Mouse (Mus musculus): Measurements from ENCODE around the gene Jsrp1. TPM values are rescaled to one million over a fixed set of nuclear protein-coding genes. Genes with fewer than 3 reads are reported as not detected.

Gene Jsrp1
- polyA plus RNA-seq, 1 experiment from 2014 or later = 1.2 TPM

- Histone ChIP-seq H3K36me3 (peaks cover 68% of the 10 kb centered on the region), H3K4me1 (replicated peaks) (peaks cover 8% of the 10 kb centered on the region; the same call in 1 of the 2 replicates), H3K4me3 (replicated peaks) (no peak overlapping the region), H3K9me3 (no peaks in the 10 kb centered on the region), H3K4me2 (replicated peaks) (no peak overlapping the region), H3K27ac (no peak overlapping the region), H3K9ac (no peak overlapping the region), H3K27me3 (replicated peaks) (no peaks in the 10 kb centered on the region)
- ATAC-seq = no peak
- WGBS = 87% methylated on average over 6 of the region's 6 CpGs
Observed at GRCm38 (mm10) chr10:80776358-80776869, 36.9 kb downstream of the Jsrp1 start.

GRCm38 (mm10) chr10:80775731-80776130, 37.6 kb downstream of the Jsrp1 start:
- no peak for ATAC-seq
- Histone ChIP-seq H3K4me1 (replicated peaks) (peaks cover 8% of the 10 kb centered on the region; the same call in 1 of the 2 replicates), H3K4me2 (replicated peaks) (no peak overlapping the region), H3K4me3 (replicated peaks) (no peak overlapping the region), H3K36me3 (peaks cover 75% of the 10 kb centered on the region), H3K9ac (no peak overlapping the region), H3K27ac (no peak overlapping the region), H3K9me3 (no peaks in the 10 kb centered on the region), H3K27me3 (replicated peaks) (no peaks in the 10 kb centered on the region)
- WGBS = 92% methylated on average over 4 of the region's 4 CpGs

- Histone ChIP-seq H3K4me3 (replicated peaks) (no peak overlapping the region), H3K27me3 (replicated peaks) (no peaks in the 10 kb centered on the region), H3K9ac (no peak overlapping the region), H3K4me2 (replicated peaks) (no peak overlapping the region), H3K36me3 (peaks cover 80% of the 10 kb centered on the region), H3K4me1 (replicated peaks) (peaks cover 8% of the 10 kb centered on the region; the same call in 1 of the 2 replicates), H3K27ac (no peak overlapping the region), H3K9me3 (no peaks in the 10 kb centered on the region)
- ATAC-seq = no peak
- WGBS = 86% methylated on average over 4 of the region's 4 CpGs
Observed at GRCm38 (mm10) chr10:80774981-80775380, 38.3 kb downstream of the Jsrp1 start.

- Histone ChIP-seq H3K36me3 (peaks cover 80% of the 10 kb centered on the region), H3K27me3 (replicated peaks) (no peaks in the 10 kb centered on the region), H3K27ac (no peak overlapping the region), H3K4me2 (replicated peaks) (no peak overlapping the region), H3K4me1 (replicated peaks) (peaks cover 8% of the 10 kb centered on the region; the same call in 1 of the 2 replicates), H3K9ac (no peak overlapping the region), H3K4me3 (replicated peaks) (no peak overlapping the region), H3K9me3 (no peaks in the 10 kb centered on the region)
- peak; percentile 79 for ATAC-seq
- WGBS = 50% methylated on average over 2 of the region's 2 CpGs
Observed at GRCm38 (mm10) chr10:80774549-80774948, 38.7 kb downstream of the Jsrp1 start.

GRCm38 (mm10) chr10:80773816-80774215, 39.5 kb downstream of the Jsrp1 start:
- Histone ChIP-seq H3K4me3 (replicated peaks) (no peak overlapping the region), H3K4me1 (replicated peaks) (peaks cover 8% of the 10 kb centered on the region; the same call in 1 of the 2 replicates), H3K27me3 (replicated peaks) (no peaks in the 10 kb centered on the region), H3K9me3 (no peaks in the 10 kb centered on the region), H3K9ac (no peak overlapping the region), H3K27ac (peak overlapping the region; percentile 55; the same call in 1 of the 2 replicates), H3K4me2 (replicated peaks) (no peak overlapping the region), H3K36me3 (peaks cover 76% of the 10 kb centered on the region)
- no peak for ATAC-seq
- WGBS = 82% methylated on average over 5 of the region's 5 CpGs

GRCm38 (mm10) chr10:80768365-80768764, 44.9 kb downstream of the Jsrp1 start:
- ATAC-seq = no peak
- Histone ChIP-seq H3K4me1 (replicated peaks) (peaks cover 5% of the 10 kb centered on the region; the same call in 1 of the 2 replicates), H3K4me3 (replicated peaks) (no peak overlapping the region), H3K4me2 (replicated peaks) (no peak overlapping the region), H3K9me3 (no peaks in the 10 kb centered on the region), H3K27me3 (replicated peaks) (no peaks in the 10 kb centered on the region), H3K36me3 (peaks cover 56% of the 10 kb centered on the region), H3K9ac (no peak overlapping the region), H3K27ac (no peak overlapping the region)
- 91% methylated on average over 6 of the region's 6 CpGs for WGBS

GRCm38 (mm10) chr10:80766161-80766815, 47.0 kb downstream of the Jsrp1 start:
- H3K4me3 ChIP-seq (replicated peaks) = no peak overlapping the region
- H3K27ac ChIP-seq = no peak overlapping the region
- no peak overlapping the region for H3K4me2 ChIP-seq (replicated peaks)
- no peak overlapping the region for H3K9ac ChIP-seq
- H3K36me3 ChIP-seq = peaks cover 36% of the 10 kb centered on the region
- peaks cover 10% of the 10 kb centered on the region for H3K4me1 ChIP-seq (replicated peaks)
- ATAC-seq = peak; percentile 34; the same call in 1 of the 2 replicates
- H3K9me3 ChIP-seq = no peaks in the 10 kb centered on the region
- 63% methylated on average over 10 of the region's 10 CpGs for WGBS
- no peaks in the 10 kb centered on the region for H3K27me3 ChIP-seq (replicated peaks)

GRCm38 (mm10) chr10:80765746-80766145, 47.6 kb downstream of the Jsrp1 start:
- ATAC-seq = no peak
- Histone ChIP-seq H3K4me2 (replicated peaks) (no peak overlapping the region), H3K36me3 (peaks cover 30% of the 10 kb centered on the region), H3K4me3 (replicated peaks) (no peak overlapping the region), H3K9ac (no peak overlapping the region), H3K27me3 (replicated peaks) (no peaks in the 10 kb centered on the region), H3K27ac (no peak overlapping the region), H3K9me3 (no peaks in the 10 kb centered on the region), H3K4me1 (replicated peaks) (peaks cover 15% of the 10 kb centered on the region)
- 80% methylated on average over 2 of the region's 2 CpGs for WGBS

GRCm38 (mm10) chr10:80763502-80763901, 49.8 kb downstream of the Jsrp1 start:
- Histone ChIP-seq H3K4me1 (replicated peaks) (peaks cover 24% of the 10 kb centered on the region), H3K27me3 (replicated peaks) (no peaks in the 10 kb centered on the region), H3K36me3 (peaks cover 19% of the 10 kb centered on the region), H3K9ac (no peak overlapping the region), H3K27ac (no peak overlapping the region), H3K4me2 (replicated peaks) (no peak overlapping the region), H3K9me3 (no peaks in the 10 kb centered on the region), H3K4me3 (replicated peaks) (no peak overlapping the region)
- no peak for ATAC-seq
- 93% methylated on average over 2 of the region's 2 CpGs for WGBS

GRCm38 (mm10) chr10:80761821-80762220, 51.5 kb downstream of the Jsrp1 start:
- H3K36me3 ChIP-seq = peaks cover 5% of the 10 kb centered on the region; the same call in 1 of the 2 replicates
- 71% methylated on average over 3 of the region's 3 CpGs for WGBS
- H3K27ac ChIP-seq = no peak overlapping the region
- peaks cover 38% of the 10 kb centered on the region for H3K4me1 ChIP-seq (replicated peaks)
- no peak overlapping the region for H3K4me3 ChIP-seq (replicated peaks)
- H3K9ac ChIP-seq = no peak overlapping the region
- no peaks in the 10 kb centered on the region for H3K27me3 ChIP-seq (replicated peaks)
- ATAC-seq = no peak
- H3K4me2 ChIP-seq (replicated peaks) = no peak overlapping the region
- H3K9me3 ChIP-seq = no peaks in the 10 kb centered on the region

- Histone ChIP-seq H3K9ac (peak overlapping the region; percentile 5; the same call in 1 of the 2 replicates), H3K27ac (0 out of 2 replicates have a peak overlapping the region, but pooled peaks have one; percentile 32)
Observed at GRCm38 (mm10) chr10:80760596-80761524, 52.4 kb downstream of the Jsrp1 start.

GRCm38 (mm10) chr10:80758651-80759050, 54.6 kb downstream of the Jsrp1 start:
- no peak overlapping the region for H3K9ac ChIP-seq
- 74% methylated on average over 7 of the region's 7 CpGs for WGBS
- H3K4me2 ChIP-seq (replicated peaks) = no peak overlapping the region
- no peak overlapping the region for H3K27ac ChIP-seq
- H3K4me1 ChIP-seq (replicated peaks) = peaks cover 44% of the 10 kb centered on the region
- no peaks in the 10 kb centered on the region for H3K27me3 ChIP-seq (replicated peaks)
- no peaks in the 10 kb centered on the region for H3K36me3 ChIP-seq
- no peaks in the 10 kb centered on the region for H3K9me3 ChIP-seq
- ATAC-seq = no peak
- no peak overlapping the region for H3K4me3 ChIP-seq (replicated peaks)

More at GRCm38 (mm10) chr10:80760596-80761524, 52.4 kb downstream of the Jsrp1 start:
- Histone ChIP-seq H3K4me2 (replicated peaks) (peak overlapping the region; percentile 9; the same call in 1 of the 2 replicates), H3K4me3 (replicated peaks) (no peak overlapping the region), H3K36me3 (no peaks in the 10 kb centered on the region; the same call in 1 of the 2 replicates), H3K9me3 (no peaks in the 10 kb centered on the region), H3K4me1 (replicated peaks) (peaks cover 45% of the 10 kb centered on the region), H3K27me3 (replicated peaks) (no peaks in the 10 kb centered on the region)
- WGBS = 76% methylated on average over 4 of the region's 4 CpGs
- ATAC-seq = no peak
